Mouse (Mus musculus) adrenal gland, adult 8-10 months (tissue): ENCODE data around the gene Tefm. TPM values are rescaled to one million over a fixed set of nuclear protein-coding genes. Genes with fewer than 3 reads are reported as not detected.
"Not testable (repeated sequence)": the region's sequence is repeated elsewhere in the genome, so short reads cannot be mapped to it uniquely, and the experiment has no call there.

ENCODE experiments used
- DNase-seq: peaks from one replicate; pipeline ENCODE4 v3.0.0; 2022
- total RNA-seq, 4 experiments: library from RNA; stranded (reverse); gene quantifications; 2 replicates each; pipeline ENCODE4 v1.2.4; 2022

Gene Tefm
- total RNA-seq, 4 experiments from 2014 or later: 15.5 to 23.6 (median 17.5) TPM

- DNase-seq: no peak
Measured at GRCm38 (mm10) chr11:80155961-80156360, 14.0 kb upstream of the Tefm start.

GRCm38 (mm10) chr11:80155541-80155940, 13.6 kb upstream of the Tefm start:
- no peak for DNase-seq

- no peak for DNase-seq
Measured at GRCm38 (mm10) chr11:80154501-80154900, 12.5 kb upstream of the Tefm start.

- DNase-seq: peak; percentile 91
Measured at GRCm38 (mm10) chr11:80153857-80154495, 12.0 kb upstream of the Tefm start, which contains the start of gene Adap2. Adap2 (plus strand) TSS chr11:80154105.

- DNase-seq: no peak
Measured at GRCm38 (mm10) chr11:80152376-80152775, 10.4 kb upstream of the Tefm start.

- DNase-seq: no peak
Measured at GRCm38 (mm10) chr11:80151541-80151940, 9.6 kb upstream of the Tefm start.

- DNase-seq: no peak
Measured at GRCm38 (mm10) chr11:80150566-80150965, 8.6 kb upstream of the Tefm start.

- no peak for DNase-seq
Measured at GRCm38 (mm10) chr11:80149412-80150023, 7.5 kb upstream of the Tefm start.

- not testable (repeated sequence) for DNase-seq
Measured at GRCm38 (mm10) chr11:80148974-80149373, 7.0 kb upstream of the Tefm start.

- DNase-seq: no peak
Measured at GRCm38 (mm10) chr11:80148313-80148712, 6.3 kb upstream of the Tefm start.

GRCm38 (mm10) chr11:80147748-80148147, 5.8 kb upstream of the Tefm start:
- no peak for DNase-seq

- no peak for DNase-seq
Measured at GRCm38 (mm10) chr11:80145787-80146275, 3.9 kb upstream of the Tefm start.

- DNase-seq: no peak
Measured at GRCm38 (mm10) chr11:80142872-80143271, 897 bp upstream of the Tefm start.

GRCm38 (mm10) chr11:80137773-80138172, 4.2 kb downstream of the Tefm start:
- DNase-seq: no peak

GRCm38 (mm10) chr11:80136786-80137185, 5.2 kb downstream of the Tefm start:
- DNase-seq: no peak

GRCm38 (mm10) chr11:80135954-80136683, 5.9 kb downstream of the Tefm start:
- no peak for DNase-seq

- DNase-seq: no peak
Measured at GRCm38 (mm10) chr11:80134744-80135143, 7.2 kb downstream of the Tefm start.

GRCm38 (mm10) chr11:80132050-80132449, 9.9 kb downstream of the Tefm start:
- no peak for DNase-seq

GRCm38 (mm10) chr11:80116411-80116810, 25.6 kb downstream of the Tefm start:
- no peak for DNase-seq

- DNase-seq: no peak
Measured at GRCm38 (mm10) chr11:80104407-80104806, 37.6 kb downstream of the Tefm start.

GRCm38 (mm10) chr11:80101298-80101697, 40.7 kb downstream of the Tefm start:
- no peak for DNase-seq

- DNase-seq: no peak
Measured at GRCm38 (mm10) chr11:80098444-80099056, 43.4 kb downstream of the Tefm start.

GRCm38 (mm10) chr11:80090555-80091164, 51.3 kb downstream of the Tefm start:
- DNase-seq: no peak
